Mouse (Mus musculus) heart, embryonic 16.5 days (tissue): ENCODE results near the gene Srarp. TPM values are rescaled to one million over a fixed set of nuclear protein-coding genes. Genes with fewer than 3 reads are reported as not detected.

Experiments
- ATAC-seq: fragments of 200-750 bp; cut with Nextera tagmentation; replicated peaks from 2 replicates; pipeline ENCODE4 v1.8.0; 2017; ENCODE audit warnings: moderate number of reproducible peaks; ENCODE audit not compliant: insufficient read depth, low FRiP score; ENCODE audit errors: extremely low read depth
- H3K27ac ChIP-seq: fragments of 300-500 bp; sonication (generic); 2 replicates; pipeline ENCODE4 v1.5.1; 2014; ENCODE audit warnings: mild to moderate bottlenecking, low read length, control low read depth, moderate library complexity
- H3K27me3 ChIP-seq: fragments of 300-500 bp; sonication (generic); 2 replicates; pipeline ENCODE4 v1.6.1; 2014; ENCODE audit warnings: low read length, mixed read lengths; ENCODE audit not compliant: control insufficient read depth, insufficient read depth
- H3K36me3 ChIP-seq: fragments of 300-500 bp; sonication (generic); 2 replicates; pipeline ENCODE4 v1.6.1; 2014; ENCODE audit not compliant: control insufficient read depth, insufficient read depth
- H3K4me1 ChIP-seq: fragments of 300-500 bp; sonication (generic); 2 replicates; pipeline ENCODE4 v1.6.1; 2014; ENCODE audit warnings: low read length, mixed read lengths; ENCODE audit not compliant: control insufficient read depth, insufficient read depth
- H3K4me2 ChIP-seq: fragments of 300-500 bp; sonication (generic); 2 replicates; pipeline ENCODE4 v1.6.1; 2014; ENCODE audit warnings: low read depth, mild to moderate bottlenecking, control low read depth, low read length
- H3K4me3 ChIP-seq: fragments of 300-500 bp; sonication (generic); 2 replicates; pipeline ENCODE4 v1.5.1; 2014; ENCODE audit warnings: mild to moderate bottlenecking, control low read depth, low read length
- H3K9ac ChIP-seq: fragments of 300-500 bp; sonication (generic); 2 replicates; pipeline ENCODE4 v1.6.1; 2014; ENCODE audit warnings: low read length, control low read depth
- H3K9me3 ChIP-seq: fragments of 300-500 bp; sonication (generic); replicated peaks from 2 replicates; pipeline ENCODE4 v1.6.1; 2016; ENCODE audit warnings: low read length; ENCODE audit not compliant: control insufficient read depth
- WGBS: fragments of 180-500 bp; shearing (Covaris S2); extraction: QIAGEN DNeasy Blood & Tissue Kit; methylation state at CpG from one replicate; pipeline ENCODE4 v1.1.7; 2014; 5-methylcytosine and 5-hydroxymethylcytosine counted together
- polyA plus RNA-seq: library from polyadenylated mRNA; unstranded; fragments of >200 nt; fragmentation: Nextera tagmentation; extraction: Ambion mirVana; gene quantifications from 2 replicates; pipeline ENCODE4 v1.2.1, GENCODE M21; 2015

The Srarp gene
- polyA plus RNA-seq, 1 experiment from 2014 or later: not detected

- H3K27ac ChIP-seq: no peak overlapping the region
- no peak for ATAC-seq
- H3K4me3 ChIP-seq: no peak overlapping the region
- peaks cover 4% of the 10 kb centered on the region for H3K9me3 ChIP-seq
- H3K27me3 ChIP-seq: no peaks in the 10 kb centered on the region
- no peaks in the 10 kb centered on the region for H3K4me1 ChIP-seq
- H3K4me2 ChIP-seq: no peak overlapping the region
- peaks cover 92% of the 10 kb centered on the region for H3K36me3 ChIP-seq
- no peak overlapping the region for H3K9ac ChIP-seq
- 85% methylated on average over 9 of the region's 9 CpGs for WGBS
These were observed 33.4 kb upstream of the Srarp start for GRCm38 (mm10) chr4:141469343-141469742.

DNA sequence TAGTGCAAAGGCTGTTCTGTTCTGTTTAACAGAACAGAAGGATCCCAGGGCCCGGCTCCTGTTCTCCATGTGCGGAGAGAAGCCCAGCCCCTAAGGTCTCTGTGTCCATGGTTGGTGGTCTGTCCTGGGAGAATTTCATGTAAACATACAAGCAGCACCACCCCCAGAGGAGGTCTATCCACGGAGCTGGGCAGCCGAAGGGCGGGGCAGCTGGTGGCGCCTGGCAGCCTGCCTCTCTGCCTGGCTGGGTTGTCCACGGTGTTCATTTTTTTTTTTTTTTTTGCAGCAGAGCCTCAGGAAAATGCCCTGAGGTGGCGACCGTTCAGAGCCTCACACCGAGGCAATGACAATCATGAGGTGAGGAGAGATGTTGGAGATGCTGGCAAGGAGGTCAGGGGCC, 32.7 kb upstream of the Srarp start:
- no peak overlapping the region for H3K4me3 ChIP-seq
- peaks cover 90% of the 10 kb centered on the region for H3K36me3 ChIP-seq
- no peak overlapping the region for H3K4me2 ChIP-seq
- H3K27me3 ChIP-seq: no peaks in the 10 kb centered on the region
- no peak overlapping the region for H3K27ac ChIP-seq
- no peak overlapping the region for H3K9ac ChIP-seq
- no peak for ATAC-seq
- peaks cover 4% of the 10 kb centered on the region for H3K9me3 ChIP-seq
- no peaks in the 10 kb centered on the region for H3K4me1 ChIP-seq
- 54% methylated on average over 10 of the region's 10 CpGs for WGBS

GRCm38 (mm10) chr4:141467581-141467927, 31.6 kb upstream of the Srarp start:
- WGBS: 76% methylated on average over 6 of the region's 6 CpGs
- no peaks in the 10 kb centered on the region for H3K4me1 ChIP-seq
- peaks cover 4% of the 10 kb centered on the region for H3K9me3 ChIP-seq
- H3K36me3 ChIP-seq: peaks cover 81% of the 10 kb centered on the region
- H3K9ac ChIP-seq: no peak overlapping the region
- H3K27ac ChIP-seq: no peak overlapping the region
- no peak overlapping the region for H3K4me3 ChIP-seq
- H3K27me3 ChIP-seq: no peaks in the 10 kb centered on the region
- H3K4me2 ChIP-seq: no peak overlapping the region
- no peak for ATAC-seq

- Histone ChIP-seq H3K4me3 (no peak overlapping the region), H3K4me2 (no peak overlapping the region), H3K9ac (no peak overlapping the region), H3K27ac (no peak overlapping the region), H3K27me3 (no peaks in the 10 kb centered on the region), H3K9me3 (peaks cover 4% of the 10 kb centered on the region), H3K4me1 (no peaks in the 10 kb centered on the region), H3K36me3 (peaks cover 78% of the 10 kb centered on the region)
- ATAC-seq: no peak
- WGBS: 83% methylated on average over 15 of the region's 15 CpGs
These were observed 31.1 kb upstream of the Srarp start for GRCm38 (mm10) chr4:141466844-141467580.

DNA sequence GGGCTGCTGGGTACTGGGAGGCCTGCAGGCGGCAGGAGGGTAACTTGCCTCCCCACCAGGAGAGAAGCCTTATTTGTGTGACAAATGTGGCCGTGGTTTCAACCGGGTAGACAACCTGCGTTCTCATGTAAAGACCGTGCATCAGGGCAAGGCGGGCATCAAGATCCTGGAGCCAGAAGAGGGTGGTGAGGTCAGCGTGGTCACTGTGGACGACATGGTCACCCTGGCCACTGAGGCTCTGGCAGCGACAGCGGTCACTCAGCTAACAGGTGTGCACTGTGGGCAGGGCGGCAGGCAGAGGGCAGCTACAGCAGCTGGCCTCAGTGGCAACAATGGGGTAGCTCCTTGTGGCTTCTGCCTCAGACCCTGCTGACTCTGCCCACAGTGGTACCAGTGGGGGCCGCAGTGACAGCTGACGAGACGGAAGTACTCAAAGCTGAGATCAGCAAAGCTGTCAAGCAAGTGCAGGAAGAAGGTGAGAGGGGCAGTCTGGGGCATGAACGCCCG, 30.4 kb upstream of the Srarp start:
- no peaks in the 10 kb centered on the region for H3K4me1 ChIP-seq
- no peak overlapping the region for H3K4me2 ChIP-seq
- ATAC-seq: no peak
- H3K36me3 ChIP-seq: peaks cover 73% of the 10 kb centered on the region
- peaks cover 3% of the 10 kb centered on the region for H3K9me3 ChIP-seq
- H3K9ac ChIP-seq: no peak overlapping the region
- WGBS: 87% methylated on average over 16 of the region's 16 CpGs
- no peaks in the 10 kb centered on the region for H3K27me3 ChIP-seq
- H3K4me3 ChIP-seq: no peak overlapping the region
- H3K27ac ChIP-seq: no peak overlapping the region

DNA sequence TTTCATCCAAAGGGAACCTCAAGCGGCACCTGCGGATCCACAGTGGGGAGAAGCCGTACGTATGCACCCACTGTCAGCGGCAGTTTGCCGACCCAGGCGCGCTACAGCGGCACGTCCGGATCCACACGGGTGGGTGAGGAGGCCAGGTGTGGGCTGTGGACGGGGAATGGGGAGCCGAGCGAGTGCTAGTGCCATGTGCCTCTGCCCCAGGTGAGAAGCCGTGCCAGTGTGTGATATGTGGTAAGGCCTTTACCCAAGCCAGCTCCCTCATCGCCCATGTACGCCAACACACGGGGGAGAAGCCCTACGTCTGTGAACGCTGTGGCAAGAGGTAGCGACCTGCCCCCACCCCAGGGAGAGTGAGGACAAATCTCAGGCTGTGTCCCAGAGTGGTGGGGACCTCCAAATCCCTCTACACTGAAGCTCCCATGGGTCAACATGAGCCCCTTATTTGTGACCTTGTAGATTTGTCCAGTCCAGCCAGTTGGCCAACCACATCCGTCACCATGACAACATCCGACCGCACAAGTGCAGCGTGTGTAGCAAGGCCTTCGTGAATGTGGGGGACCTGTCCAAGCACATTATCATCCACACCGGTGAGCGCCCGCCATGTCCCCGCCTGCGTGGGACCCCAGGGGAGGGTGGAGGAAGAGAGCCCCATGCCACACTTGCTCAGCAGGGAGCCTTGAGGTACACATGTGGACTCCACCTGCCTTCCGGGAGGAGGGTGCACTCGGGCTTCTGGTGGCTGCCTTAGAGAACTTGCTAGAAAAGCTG, 29.8 kb upstream of the Srarp start:
- Histone ChIP-seq H3K9ac (no peak overlapping the region), H3K36me3 (peaks cover 67% of the 10 kb centered on the region), H3K4me1 (no peaks in the 10 kb centered on the region), H3K4me3 (no peak overlapping the region), H3K27ac (no peak overlapping the region), H3K9me3 (no peaks in the 10 kb centered on the region), H3K27me3 (no peaks in the 10 kb centered on the region), H3K4me2 (no peak overlapping the region)
- ATAC-seq: no peak
- 92% methylated on average over 34 of the region's 34 CpGs for WGBS

GRCm38 (mm10) chr4:141464722-141465121, 28.8 kb upstream of the Srarp start:
- Histone ChIP-seq H3K4me2 (no peak overlapping the region), H3K4me3 (no peak overlapping the region), H3K9ac (no peak overlapping the region), H3K4me1 (no peaks in the 10 kb centered on the region), H3K27me3 (no peaks in the 10 kb centered on the region), H3K27ac (no peak overlapping the region), H3K36me3 (peaks cover 59% of the 10 kb centered on the region), H3K9me3 (no peaks in the 10 kb centered on the region)
- WGBS: 72% methylated on average over 16 of the region's 16 CpGs
- ATAC-seq: no peak

DNA sequence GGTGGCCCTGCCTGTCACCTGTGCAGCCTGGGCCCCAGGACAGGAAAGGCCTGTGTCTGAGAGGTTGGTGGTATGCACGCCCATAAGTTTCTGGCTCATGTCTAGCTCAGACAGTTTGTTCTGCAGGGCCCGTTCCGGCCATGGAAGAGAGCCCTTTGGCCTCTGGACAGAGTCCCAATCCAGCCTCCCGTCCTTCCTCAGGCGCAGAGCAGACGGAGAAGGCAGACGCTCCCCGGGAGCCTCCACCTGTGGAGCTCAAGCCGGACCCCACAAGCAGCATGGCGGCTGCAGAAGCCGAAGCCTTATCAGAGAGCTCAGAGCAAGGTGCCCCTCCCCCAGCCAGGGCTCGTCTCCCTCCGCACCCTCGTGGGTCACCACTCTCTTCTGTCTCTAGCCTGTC, 27.6 kb upstream of the Srarp start:
- no peak overlapping the region for H3K9ac ChIP-seq
- 61% methylated on average over 14 of the region's 14 CpGs for WGBS
- no peak overlapping the region for H3K4me3 ChIP-seq
- H3K4me1 ChIP-seq: peaks cover 5% of the 10 kb centered on the region
- H3K4me2 ChIP-seq: no peak overlapping the region
- no peaks in the 10 kb centered on the region for H3K27me3 ChIP-seq
- H3K27ac ChIP-seq: no peak overlapping the region
- no peak for ATAC-seq
- no peaks in the 10 kb centered on the region for H3K9me3 ChIP-seq
- H3K36me3 ChIP-seq: peaks cover 48% of the 10 kb centered on the region

GRCm38 (mm10) chr4:141461576-141461975, 25.7 kb upstream of the Srarp start:
- 91% methylated on average over 12 of the region's 12 CpGs for WGBS
- H3K27ac ChIP-seq: no peak overlapping the region
- H3K4me1 ChIP-seq: peaks cover 12% of the 10 kb centered on the region
- no peak for ATAC-seq
- H3K9me3 ChIP-seq: no peaks in the 10 kb centered on the region
- H3K9ac ChIP-seq: no peak overlapping the region
- H3K36me3 ChIP-seq: peaks cover 33% of the 10 kb centered on the region
- H3K4me3 ChIP-seq: no peak overlapping the region
- no peaks in the 10 kb centered on the region for H3K27me3 ChIP-seq
- H3K4me2 ChIP-seq: no peak overlapping the region
